Comparison of ENCODE assay signal across 30 mouse cellular contexts in genomic region chr11:49092053-49092586, GRCm38 (mm10). TPM values are rescaled to one million over a fixed set of nuclear protein-coding genes. Genes with fewer than 3 reads are reported as not detected.
DNase-seq lines count a peak whose midpoint lies in the region; ATAC-seq and TF ChIP-seq lines count a peak whose summit lies in the region.
"Had no signal": no experiment of that assay in that cellular context is flagged by ENCODE, and none has a peak within 500 bp of the region (broad histone marks: within the 10 kb centered on the region; RNA-seq: fewer than 3 reads in every experiment).

No protein-coding gene starts in this region.

- intact Hi-C loops in heart, postnatal 36 days (cut with DNase I), result no loop called here

- H3K27me3 ChIP-seq in liver, embryonic 13.5 days, result no peaks in the 10 kb centered on the region
- no peaks in the 10 kb centered on the region for H3K27me3 ChIP-seq in small intestine, adult 2 months (ENCODE audit: control insufficient read depth, insufficient read depth, low read length)
- H3K27me3 ChIP-seq: embryonic facial prominence, embryonic 13.5 days; forebrain, embryonic 13.5 days; midbrain, embryonic 12.5 days; Patski; stomach, embryonic 15.5 days had no signal

- ATAC-seq in liver, embryonic 13.5 days (ENCODE audit: low read depth), result no peak
- ATAC-seq: forebrain, embryonic 13.5 days; Patski had no signal

- WGBS in liver, embryonic 13.5 days (ENCODE audit: insufficient replicate concordance), result 95% methylated on average over 1 of the region's 1 CpGs
- WGBS in small intestine, adult 2 months, result 97% methylated on average over 1 of the region's 1 CpGs

- no peak overlapping the region for H3K4me3 ChIP-seq in liver, embryonic 13.5 days (replicated peaks)
- H3K4me3 ChIP-seq in small intestine, adult 2 months (ENCODE audit: low read depth, low read length), result no peak overlapping the region
- H3K4me3 ChIP-seq: embryonic facial prominence, embryonic 13.5 days; forebrain, embryonic 13.5 days; limb, embryonic 10.5 days; midbrain, embryonic 12.5 days; stomach, embryonic 15.5 days had no signal

- H3K9me3 ChIP-seq in liver, embryonic 13.5 days (replicated peaks), result no peaks in the 10 kb centered on the region
- H3K9me3 ChIP-seq: embryonic facial prominence, embryonic 13.5 days; forebrain, embryonic 13.5 days; limb, embryonic 10.5 days; midbrain, embryonic 12.5 days; stomach, embryonic 15.5 days had no signal

- H3K36me3 ChIP-seq in liver, embryonic 13.5 days, result no peaks in the 10 kb centered on the region
- peaks cover 26% of the 10 kb centered on the region for H3K36me3 ChIP-seq in small intestine, adult 2 months (ENCODE audit: control insufficient read depth, insufficient read depth, low read length)
- H3K36me3 ChIP-seq: embryonic facial prominence, embryonic 13.5 days; limb, embryonic 10.5 days; midbrain, embryonic 12.5 days; stomach, embryonic 15.5 days had no signal

- H3K27ac ChIP-seq in liver, embryonic 13.5 days, result peak overlapping the region; percentile 68
- H3K27ac ChIP-seq in small intestine, adult 2 months (ENCODE audit: insufficient read depth, low read depth, low read length), result peak overlapping the region; percentile 47; the same call in 1 of the 2 replicates
- H3K27ac ChIP-seq: embryonic facial prominence, embryonic 13.5 days; forebrain, embryonic 13.5 days; kidney, postnatal 0 days; limb, embryonic 10.5 days; midbrain, embryonic 12.5 days; stomach, embryonic 15.5 days had no signal

- no peak for TF ChIP-seq CTCF in small intestine, adult 2 months (IDR thresholded peaks at IDR 0.05; ENCODE audit: extremely low read depth, insufficient read length, insufficient replicate concordance, low read depth, low read length)

- no peak for TF ChIP-seq POLR2A in small intestine, adult 2 months (IDR thresholded peaks at IDR 0.05; ENCODE audit: low read depth, low read length)

- DNase-seq in heart, adult 11 months, result peak; percentile 88
- DNase-seq in heart, postnatal 36 days, result no peak
- peak; percentile 40 for DNase-seq in thymus, postnatal 25 days
- DNase-seq in thymus, postnatal 4 days, result no peak
- no peak for DNase-seq in liver, embryonic 13.5 days
- DNase-seq in cerebellum, adult 8-10 months, result no peak
- DNase-seq in frontal cortex, postnatal 36 days (ENCODE audit: low spot score in 2 of 2), result no peak
- DNase-seq: adrenal gland, adult 2 months; cerebellum, adult 18-20 months; cerebellum, postnatal 36 days; embryo, embryonic 11 days; kidney, adult 2 months had no signal

- H3K4me2 ChIP-seq in liver, embryonic 13.5 days, result no peak overlapping the region
- H3K4me2 ChIP-seq: embryonic facial prominence, embryonic 13.5 days; forebrain, embryonic 13.5 days; heart, embryonic 11.5 days; midbrain, embryonic 12.5 days; stomach, embryonic 15.5 days had no signal

- peaks cover 59% of the 10 kb centered on the region for H3K4me1 ChIP-seq in liver, embryonic 13.5 days (replicated peaks)
- peaks cover 17% of the 10 kb centered on the region for H3K4me1 ChIP-seq in small intestine, adult 2 months (ENCODE audit: control insufficient read depth, insufficient read depth, insufficient read length, low read length)

- peak overlapping the region; percentile 26; the same call in 1 of the 2 replicates for H3K9ac ChIP-seq in liver, embryonic 13.5 days
- H3K9ac ChIP-seq: embryonic facial prominence, embryonic 13.5 days; forebrain, embryonic 13.5 days; midbrain, embryonic 12.5 days; stomach, embryonic 15.5 days had no signal

RNA-seq across cellular contexts. Expression of gene Ifi47, which starts 15.7 kb away (rescaled TPM):
- 1 to 10 TPM; 2.3 to 2.7 TPM for total RNA-seq in heart, postnatal 36 days (2021)
- 7.3 and 7.4 TPM in 2 replicates for polyA plus RNA-seq in liver, embryonic 13.5 days (2015; fragmentation: Nextera tagmentation; extraction: Ambion mirVana)
- 2.7 and 8.7 TPM in 2 replicates for polyA plus RNA-seq in small intestine, adult 2 months (2012; rRNA removed)

RNA-seq across cellular contexts. Expression of gene Olfr1396, which starts 22.6 kb away (rescaled TPM):
- total RNA-seq in heart, postnatal 36 days (2021), result 1 to 10 TPM; 1.5 TPM
- polyA plus RNA-seq in liver, embryonic 13.5 days (2015; fragmentation: Nextera tagmentation; extraction: Ambion mirVana), result not detected in 2 replicates
- 0.13 TPM in 1 of 2 replicates, not detected in the other for polyA plus RNA-seq in small intestine, adult 2 months (2012; rRNA removed)
- total RNA-seq: gastrocnemius, adult 8-10 months; layer of hippocampus, postnatal 14 days; left cerebral cortex, adult 8-10 months; monocyte, adult 5-6 weeks had no signal
- polyA plus RNA-seq: embryonic facial prominence, embryonic 13.5 days; forebrain, embryonic 13.5 days; heart, embryonic 11.5 days; hindbrain, embryonic 11.5 days; kidney, postnatal 0 days; limb, embryonic 10.5 days; lung, embryonic 16.5 days; midbrain, embryonic 12.5 days; neural tube, embryonic 11.5 days; Patski; stomach, embryonic 15.5 days had no signal

RNA-seq across cellular contexts. Expression of gene Tgtp2, which starts 28.1 kb away (rescaled TPM):
- 1 to 10 TPM in 1 of 2 experiments, under 1 TPM in 1; 0.28 to 3.8 TPM for total RNA-seq in heart, postnatal 36 days (2021)
- polyA plus RNA-seq in liver, embryonic 13.5 days (2015; fragmentation: Nextera tagmentation; extraction: Ambion mirVana), result 0.22 and 0.59 TPM in 2 replicates
- 0.72 and 1.8 TPM in 2 replicates for polyA plus RNA-seq in small intestine, adult 2 months (2012; rRNA removed)
- total RNA-seq: layer of hippocampus, postnatal 14 days had no signal
- polyA plus RNA-seq: forebrain, embryonic 13.5 days; heart, embryonic 11.5 days; hindbrain, embryonic 11.5 days; limb, embryonic 10.5 days; neural tube, embryonic 11.5 days had no signal

RNA-seq across cellular contexts. Expression of gene 9930111J21Rik2, which starts 41.1 kb away (rescaled TPM):
- 1 to 10 TPM; 6.0 to 8.0 TPM for total RNA-seq in heart, postnatal 36 days (2021)
- polyA plus RNA-seq in liver, embryonic 13.5 days (2015; fragmentation: Nextera tagmentation; extraction: Ambion mirVana), result 0.52 and 0.65 TPM in 2 replicates
- polyA plus RNA-seq in small intestine, adult 2 months (2012; rRNA removed), result 0.48 and 0.85 TPM in 2 replicates
- polyA plus RNA-seq: heart, embryonic 11.5 days had no signal

RNA-seq across cellular contexts. Expression of gene Olfr1395, which starts 50.0 kb away (rescaled TPM):
- not detected for total RNA-seq in heart, postnatal 36 days (2021)
- polyA plus RNA-seq in liver, embryonic 13.5 days (2015; fragmentation: Nextera tagmentation; extraction: Ambion mirVana), result not detected in 2 replicates
- polyA plus RNA-seq in small intestine, adult 2 months (2012; rRNA removed), result not detected in 2 replicates
- total RNA-seq: adrenal gland, adult 2 months; gastrocnemius, adult 8-10 months; layer of hippocampus, postnatal 14 days; left cerebral cortex, adult 8-10 months; liver, adult 2 months; monocyte, adult 5-6 weeks had no signal
- polyA plus RNA-seq: adrenal gland, adult 2 months; embryonic facial prominence, embryonic 13.5 days; forebrain, embryonic 13.5 days; heart, embryonic 11.5 days; heart, postnatal 0 days; hindbrain, embryonic 11.5 days; kidney, adult 2 months; kidney, postnatal 0 days; limb, embryonic 10.5 days; liver, adult 2 months; lung, embryonic 16.5 days; midbrain, embryonic 12.5 days; neural tube, embryonic 11.5 days; Patski; stomach, embryonic 15.5 days had no signal

Comparison
In these comparisons a context has a peak if more than half of its experiments do, and no peak if none do; other contexts are left out.
1. DNase-seq: peak in heart, adult 11 months (single experiment) and thymus, postnatal 25 days (single experiment); none in heart, postnatal 36 days (0 of 2), thymus, postnatal 4 days (single experiment), liver, embryonic 13.5 days (single experiment), cerebellum, adult 8-10 months (single experiment) and frontal cortex, postnatal 36 days (0 of 2).